Mouse (Mus musculus) CH12.LX (cell line): Measurements from ENCODE around the gene Med29. TPM values are rescaled to one million over a fixed set of nuclear protein-coding genes. Genes with fewer than 3 reads are reported as not detected.

ENCODE experiments used
- DNase-seq: peaks from one replicate; pipeline ENCODE4 v3.0.0-alpha.2; 2013; ENCODE audit errors: extremely low read depth
- H3K27ac ChIP-seq: 2 replicates; pipeline ENCODE4 v1.5.1; 2012; ENCODE audit warnings: low read depth, mild to moderate bottlenecking, control low read depth, moderate library complexity; ENCODE audit not compliant: insufficient read depth
- H3K27me3 ChIP-seq: replicated peaks from 2 replicates; pipeline ENCODE3; 2012; ENCODE audit warnings: inconsistent platforms
- H3K36me3 ChIP-seq, 2 experiments: replicated peaks in 1 of 2; 2 replicates each; pipeline versions ENCODE3 to v1.6.1; 2012; ENCODE audit warnings: inconsistent platforms in 1 of 2, low read length in 1 of 2, mild to moderate bottlenecking in 1 of 2, mixed read lengths in 1 of 2, moderate library complexity in 1 of 2; ENCODE audit not compliant: control insufficient read depth in 1 of 2, insufficient read depth in 1 of 2
- H3K4me1 ChIP-seq, 2 experiments: 2 replicates each; pipeline ENCODE4 v1.6.1; 2012; ENCODE audit warnings: inconsistent platforms in 1 of 2, moderate library complexity in 1 of 2; ENCODE audit not compliant: insufficient read depth in 2 of 2, control insufficient read depth in 1 of 2
- H3K4me2 ChIP-seq: 2 replicates; pipeline ENCODE4 v1.6.1; 2012; ENCODE audit warnings: low read depth, mild to moderate bottlenecking, control low read depth; ENCODE audit not compliant: poor library complexity, insufficient read depth, severe bottlenecking
- H3K4me3 ChIP-seq, 3 experiments: fragments of 150-350 bp in 1 of 3; sonication (generic) in 1 of 3; replicated peaks in 1 of 3; 2 replicates each; pipeline versions ENCODE3 to v1.5.1; 2011 to 2012; ENCODE audit warnings: low read depth in 2 of 3, low read length in 2 of 3, mild to moderate bottlenecking in 2 of 3, moderate library complexity in 2 of 3, control low read depth in 1 of 3, improper control_type of control experiment in 1 of 3, inconsistent platforms in 1 of 3, mixed read lengths in 1 of 3; ENCODE audit not compliant: poor library complexity in 1 of 3
- H3K79me2 ChIP-seq: replicated peaks from 2 replicates; pipeline ENCODE4 v1.6.1; 2012; ENCODE audit warnings: mild to moderate bottlenecking, moderate library complexity; ENCODE audit not compliant: control insufficient read depth, poor library complexity, insufficient read depth, severe bottlenecking; ENCODE audit errors: extremely low read depth
- H3K9ac ChIP-seq: 2 replicates; pipeline ENCODE4 v1.6.1; 2012; ENCODE audit warnings: low read depth, mild to moderate bottlenecking, control low read depth, moderate library complexity; ENCODE audit not compliant: insufficient read depth
- H3K9me3 ChIP-seq: replicated peaks from 2 replicates; pipeline ENCODE3; 2012; ENCODE audit warnings: low read length, inconsistent platforms, mixed read lengths
- BHLHE40 ChIP-seq: IDR thresholded peaks from 2 replicates; pipeline ENCODE4 v1.6.1; 2011; ENCODE audit warnings: mild to moderate bottlenecking, low read depth, low read length, improper control_type of control experiment
- CHD1 ChIP-seq: IDR thresholded peaks from 2 replicates; pipeline ENCODE4 v1.6.1; 2012; ENCODE audit warnings: low read depth, low read length, improper control_type of control experiment, inconsistent platforms
- ELF1 ChIP-seq: IDR thresholded peaks from 2 replicates; pipeline ENCODE4 v1.6.1; 2014; ENCODE audit warnings: low read depth, mild to moderate bottlenecking, inconsistent platforms, low read length, improper control_type of control experiment
- ETS1 ChIP-seq: conservative IDR thresholded peaks from 2 replicates; pipeline ENCODE4 v1.6.1; 2012; ENCODE audit warnings: low read depth, mild to moderate bottlenecking, inconsistent platforms, low read length, improper control_type of control experiment, moderate library complexity
- GABPA ChIP-seq: IDR thresholded peaks from 2 replicates; pipeline ENCODE4 v1.6.1; 2012; ENCODE audit warnings: low read depth, low read length, improper control_type of control experiment, inconsistent platforms; ENCODE audit not compliant: insufficient replicate concordance
- HCFC1 ChIP-seq: IDR thresholded peaks from 2 replicates; pipeline ENCODE4 v1.6.1; 2012; ENCODE audit warnings: low read depth, mild to moderate bottlenecking, inconsistent platforms, low read length, improper control_type of control experiment
- IRF4 ChIP-seq: IDR thresholded peaks from 2 replicates; pipeline ENCODE4 v1.6.1; 2014; ENCODE audit warnings: low read depth, mild to moderate bottlenecking, inconsistent platforms, low read length, improper control_type of control experiment
- JUN ChIP-seq: IDR thresholded peaks from 2 replicates; pipeline ENCODE4 v1.6.1; 2011; ENCODE audit warnings: low read depth, mild to moderate bottlenecking, low read length, improper control_type of control experiment, moderate library complexity; ENCODE audit not compliant: insufficient read depth
- JUND ChIP-seq: conservative IDR thresholded peaks from 2 replicates; pipeline ENCODE4 v1.6.1; 2011; ENCODE audit warnings: low read depth, low read length, improper control_type of control experiment
- KAT2A ChIP-seq: IDR thresholded peaks from 2 replicates; pipeline ENCODE4 v1.6.1; 2012; ENCODE audit warnings: low read length, improper control_type of control experiment, inconsistent platforms; ENCODE audit not compliant: insufficient replicate concordance
- MAFK ChIP-seq: IDR thresholded peaks from 2 replicates; pipeline ENCODE4 v1.6.1; 2011; ENCODE audit warnings: low read length, improper control_type of control experiment; ENCODE audit not compliant: insufficient replicate concordance
- MAX ChIP-seq: IDR thresholded peaks from 2 replicates; pipeline ENCODE4 v1.6.1; 2011; ENCODE audit warnings: low read length, improper control_type of control experiment
- MEF2A ChIP-seq: IDR thresholded peaks from 2 replicates; pipeline ENCODE4 v1.6.1; 2014; ENCODE audit warnings: low read depth, mild to moderate bottlenecking, inconsistent platforms, low read length, improper control_type of control experiment, borderline replicate concordance
- MYC ChIP-seq: IDR thresholded peaks from 2 replicates; pipeline ENCODE4 v1.6.1; 2011; ENCODE audit warnings: low read depth, mild to moderate bottlenecking, improper control_type of control experiment, low read length
- NELFE ChIP-seq: IDR thresholded peaks from 2 replicates; pipeline ENCODE4 v1.6.1; 2011; ENCODE audit warnings: low read depth, low read length, improper control_type of control experiment
- NRF1 ChIP-seq: IDR thresholded peaks from 2 replicates; pipeline ENCODE4 v1.6.1; 2014; ENCODE audit warnings: low read depth, mild to moderate bottlenecking, inconsistent platforms, low read length, improper control_type of control experiment, moderate library complexity
- PAX5 ChIP-seq: IDR thresholded peaks from 2 replicates; pipeline ENCODE4 v1.6.1; 2012; ENCODE audit warnings: low read length, inconsistent platforms, mixed read lengths
- POLR2A ChIP-seq: IDR thresholded peaks from 2 replicates; pipeline ENCODE4 v1.6.1; 2011; ENCODE audit warnings: low read depth, mild to moderate bottlenecking, improper control_type of control experiment, low read length
- POLR2AphosphoS2 ChIP-seq: IDR thresholded peaks from 2 replicates; pipeline ENCODE4 v1.6.1; 2011; ENCODE audit warnings: low read depth, low read length, improper control_type of control experiment
- RAD21 ChIP-seq: IDR thresholded peaks from 2 replicates; pipeline ENCODE4 v1.6.1; 2011; ENCODE audit warnings: low read depth, mild to moderate bottlenecking, low read length, improper control_type of control experiment, moderate library complexity
- RCOR1 ChIP-seq: conservative IDR thresholded peaks from 2 replicates; pipeline ENCODE4 v1.6.1; 2012; ENCODE audit warnings: low read depth, mild to moderate bottlenecking, inconsistent platforms, low read length, improper control_type of control experiment
- SIN3A ChIP-seq: IDR thresholded peaks from 2 replicates; pipeline ENCODE4 v1.6.1; 2012; ENCODE audit warnings: low read length, improper control_type of control experiment, inconsistent platforms
- SMC3 ChIP-seq: IDR thresholded peaks from 2 replicates; pipeline ENCODE4 v1.6.1; 2011; ENCODE audit warnings: low read depth, low read length, improper control_type of control experiment
- TBP ChIP-seq: conservative IDR thresholded peaks from 2 replicates; pipeline ENCODE4 v1.6.1; 2011; ENCODE audit warnings: low read depth, low read length, improper control_type of control experiment
- TCF12 ChIP-seq: IDR thresholded peaks from 2 replicates; pipeline ENCODE4 v1.6.1; 2014; ENCODE audit warnings: low read depth, mild to moderate bottlenecking, inconsistent platforms, low read length, improper control_type of control experiment
- UBTF ChIP-seq: IDR thresholded peaks from 2 replicates; pipeline ENCODE4 v1.6.1; 2012; ENCODE audit warnings: low read depth, mild to moderate bottlenecking, inconsistent platforms, low read length, improper control_type of control experiment, moderate library complexity
- USF1 ChIP-seq: IDR thresholded peaks from 2 replicates; pipeline ENCODE4 v1.6.1; 2014; ENCODE audit warnings: low read depth, mild to moderate bottlenecking, inconsistent platforms, low read length, improper control_type of control experiment
- USF2 ChIP-seq: conservative IDR thresholded peaks from 2 replicates; pipeline ENCODE4 v1.6.1; 2011; ENCODE audit warnings: low read depth, low read length, improper control_type of control experiment
- ZC3H11A ChIP-seq: IDR thresholded peaks from 2 replicates; pipeline ENCODE4 v1.6.1; 2012; ENCODE audit warnings: low read depth, mild to moderate bottlenecking, inconsistent platforms, low read length, improper control_type of control experiment
- ZKSCAN1 ChIP-seq: IDR thresholded peaks from 2 replicates; pipeline ENCODE4 v1.6.1; 2012; ENCODE audit warnings: low read depth, inconsistent platforms, low read length, improper control_type of control experiment, borderline replicate concordance
- ZMIZ1 ChIP-seq: IDR thresholded peaks from 2 replicates; pipeline ENCODE4 v1.6.1; 2012; ENCODE audit warnings: low read depth, mild to moderate bottlenecking, inconsistent platforms, low read length, improper control_type of control experiment
- ZNF384 ChIP-seq: IDR thresholded peaks from 2 replicates; pipeline ENCODE4 v1.6.1; 2012; ENCODE audit warnings: low read depth, low read length, improper control_type of control experiment, inconsistent platforms
- dilution Hi-C: fragments of 300-500 bp; cut with MboI; formaldehyde crosslinking; loops from 2 replicates; pipeline ENCODE4 v1.14.3; 2020; ENCODE audit warnings: low sequenced_read_pairs; ENCODE audit not compliant: extremely low pct_unique_long_range_greater_than_20kb, extremely low pct_ligation_motif_present
- in situ Hi-C: fragments of 300-500 bp; cut with MboI; formaldehyde crosslinking; loops from 3 replicates; pipeline ENCODE4 v1.14.3; 2019; ENCODE audit warnings: low sequenced_read_pairs, low pct_ligation_motif_present, low pct_unique_long_range_greater_than_20kb, mixed read lengths
- polyA plus RNA-seq: library from polyadenylated mRNA; unstranded; fragments of >175 nt; gene quantifications from 2 replicates; pipeline ENCODE4 v1.2.1, GENCODE M21; 2012; ENCODE audit warnings: low read depth; ENCODE audit not compliant: insufficient read length
- total RNA-seq, 2 experiments: library from RNA; depleted of rRNA; stranded (reverse); fragments of 300-350 nt in 1 of 2; fragments of >200 nt in 1 of 2; gene quantifications; 2 replicates each; pipeline ENCODE4 v1.2.3; 2012 to 2014

Med29 gene
- total and polyA plus RNA-seq, 3 experiments = 19.8 to 26.9 (median 23.5) TPM

DNA sequence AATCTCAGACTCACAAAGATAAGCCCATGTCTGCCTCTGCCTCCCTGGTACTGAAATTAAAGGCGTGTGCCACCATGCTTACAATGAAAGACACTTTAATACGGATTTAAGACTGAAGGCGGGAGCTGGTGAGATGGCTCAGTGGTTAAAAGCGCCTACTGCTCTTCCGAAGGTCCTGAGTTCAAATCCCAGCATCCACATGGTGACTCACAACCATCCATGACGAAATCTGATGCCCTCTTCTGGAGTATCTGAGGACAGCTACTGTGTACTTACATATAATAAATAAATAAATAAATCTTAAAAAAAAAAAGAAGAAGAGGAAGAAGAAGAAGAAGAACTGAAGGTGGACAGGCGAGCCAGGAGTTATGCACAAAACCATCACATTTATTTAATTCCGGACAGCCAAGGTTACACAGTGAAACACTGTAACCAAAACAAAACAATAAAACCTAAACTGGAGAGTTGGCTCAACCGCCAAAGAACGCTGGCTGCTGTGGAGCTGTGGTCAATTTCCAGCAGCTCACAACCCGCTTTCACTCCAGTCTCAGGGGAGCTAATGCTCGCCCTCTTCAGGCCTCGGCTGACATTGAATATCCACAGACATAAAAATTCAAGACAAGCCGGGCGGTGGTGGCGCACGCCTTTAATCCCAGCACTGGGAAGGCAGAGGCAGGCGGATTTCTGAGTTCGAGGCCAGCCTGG is 53.1 kb downstream of the Med29 start (continued):
- TF ChIP-seq NRF1 = no peak
- TF ChIP-seq TCF12 = no peak
- no peak for TF ChIP-seq MAFK
- 0 out of 2 replicates have a peak, but pooled peaks have one; percentile 39 for TF ChIP-seq POLR2A
- no peak for TF ChIP-seq SIN3A
- no peak for TF ChIP-seq MEF2A
- TF ChIP-seq USF1 = no peak
- 0 out of 2 replicates have a peak, but pooled peaks have one; percentile 22 for TF ChIP-seq MAX

DNA sequence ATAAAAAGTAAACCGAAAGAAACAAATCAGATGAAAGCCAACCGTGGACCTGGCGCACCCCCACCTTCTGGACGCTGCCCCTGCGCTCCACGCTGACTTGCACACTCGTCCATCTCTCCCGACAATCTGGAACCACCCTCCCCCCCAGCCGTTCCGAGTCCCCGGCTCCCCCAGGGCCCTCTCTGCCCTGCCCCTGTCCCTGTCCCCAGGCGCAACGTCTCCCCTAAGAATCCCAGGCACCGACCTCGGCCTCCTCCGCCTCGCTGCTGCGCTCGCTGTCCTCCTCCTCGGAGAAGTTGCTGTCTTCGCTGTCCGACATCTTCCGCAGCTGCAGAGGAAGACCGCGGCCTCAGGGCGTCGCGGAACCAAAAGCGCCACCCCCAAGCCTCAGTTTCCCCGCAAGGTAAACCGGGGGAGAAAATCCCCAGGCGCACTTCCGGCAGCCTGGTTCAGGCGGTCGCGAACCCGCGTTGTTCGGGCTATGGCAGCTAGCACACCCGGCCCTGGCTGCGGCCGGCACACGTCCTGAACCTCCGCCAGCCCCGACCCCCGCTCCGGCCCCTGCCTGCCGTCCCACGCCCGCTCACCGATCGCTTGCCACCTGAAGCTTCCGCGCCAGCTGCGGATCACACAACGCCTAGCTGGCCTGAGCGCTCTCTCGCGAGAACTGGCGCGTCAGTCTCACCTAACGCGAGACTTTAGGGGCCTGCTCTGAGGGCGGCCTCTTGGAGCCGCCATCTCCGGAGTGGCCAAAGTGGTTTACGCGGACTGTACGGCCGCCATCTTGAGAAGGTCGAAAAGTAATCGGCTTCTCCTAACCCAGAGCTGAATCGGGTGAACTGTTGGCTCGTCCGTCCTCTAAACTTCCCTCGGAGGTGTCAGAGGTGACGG is 54.2 kb downstream of the Med29 start, which contains the start of gene Supt5:
Supt5 (minus strand) TSS at position 639 of the 891 bp plus-strand sequence.
- H3K27me3 ChIP-seq = no peaks in the 10 kb centered on the region
- peaks cover 9 to 23% of the 10 kb centered on the region in 2 experiments for H3K4me1 ChIP-seq
- peak; percentile 99 for DNase-seq
- H3K4me2 ChIP-seq = peak within 1 kb of the TSS; percentile 95
- no peaks in the 10 kb centered on the region for H3K9me3 ChIP-seq
- H3K79me2 ChIP-seq = peaks cover 48% of the 10 kb centered on the region
- H3K27ac ChIP-seq = peak within 1 kb of the TSS; percentile 87
- in situ Hi-C loops (no loop called here), dilution Hi-C loops (no loop called here)
- H3K9ac ChIP-seq = peak within 1 kb of the TSS; percentile 98
- H3K36me3 ChIP-seq = peaks cover 17 to 29% of the 10 kb centered on the region in 2 experiments
- peak within 1 kb of the TSS; percentile 81 to 99 (median 93) for H3K4me3 ChIP-seq
- TF ChIP-seq RCOR1 (no peak), UBTF (peak; percentile 47; the same call in 1 of the 2 replicates), ZC3H11A (no peak), MAFK (no peak), ETS1 (no peak; the same call in 1 of the 2 replicates), RAD21 (no peak), CHD1 (no peak), ZKSCAN1 (no peak), IRF4 (peak; percentile 56; the same call in 1 of the 2 replicates), ZMIZ1 (peak; percentile 93), MAX (0 out of 2 replicates have a peak, but pooled peaks have one; percentile 36), ELF1 (peak; percentile 67), JUN (no peak), POLR2A (peak; percentile 97), KAT2A (peak; percentile 78; the same call in 1 of the 2 replicates), USF1 (no peak), TCF12 (peak; percentile 78), BHLHE40 (no peak), SIN3A (no peak; the same call in 1 of the 2 replicates), TBP (peak; percentile 72; the same call in 1 of the 2 replicates), MYC (peak; percentile 34; the same call in 1 of the 2 replicates), NELFE (peak; percentile 98), USF2 (no peak), JUND (no peak), ZNF384 (no peak), SMC3 (no peak), POLR2AphosphoS2 (peak; percentile 92; the same call in 1 of the 2 replicates), NRF1 (peak; percentile 86), PAX5 (no peak), GABPA (no peak; the same call in 1 of the 2 replicates), HCFC1 (peak; percentile 91)
